Mouse (Mus musculus) stomach, postnatal 0 days (tissue): ENCODE data around the gene Tpt1. TPM values are rescaled to one million over a fixed set of nuclear protein-coding genes. Genes with fewer than 3 reads are reported as not detected.
"Not testable (repeated sequence)": the region's sequence is repeated elsewhere in the genome, so short reads cannot be mapped to it uniquely, and the experiment has no call there.

Experiments used
- ATAC-seq: fragments of 200-750 bp; cut with Nextera tagmentation; 2 replicates; pipeline ENCODE4 v1.8.0; 2017; ENCODE audit not compliant: low FRiP score, low TSS enrichment
- DNase-seq: peaks from one replicate; pipeline ENCODE4 v3.0.0-alpha.2; 2016; ENCODE audit warnings: low spot score
- H3K27ac ChIP-seq: fragments of 300-500 bp; sonication (generic); replicated peaks from 2 replicates; pipeline ENCODE4 v1.5.1; 2014; ENCODE audit warnings: mild to moderate bottlenecking, control low read depth
- H3K27me3 ChIP-seq: fragments of 300-500 bp; sonication (generic); 2 replicates; pipeline ENCODE4 v1.6.1; 2014; ENCODE audit warnings: low read length; ENCODE audit not compliant: control insufficient read depth, insufficient read depth
- H3K36me3 ChIP-seq: fragments of 300-500 bp; sonication (generic); 2 replicates; pipeline ENCODE4 v1.6.1; 2014; ENCODE audit warnings: low read length, mixed read lengths; ENCODE audit not compliant: control insufficient read depth, insufficient read depth
- H3K4me1 ChIP-seq: fragments of 300-500 bp; sonication (generic); replicated peaks from 2 replicates; pipeline ENCODE4 v1.6.1; 2014; ENCODE audit warnings: antibody characterized with exemption; ENCODE audit not compliant: control insufficient read depth, insufficient read depth
- H3K4me2 ChIP-seq: fragments of 300-500 bp; sonication (generic); replicated peaks from 2 replicates; pipeline ENCODE4 v1.6.1; 2014; ENCODE audit warnings: low read depth, mild to moderate bottlenecking, control low read depth, moderate library complexity
- H3K4me3 ChIP-seq: fragments of 300-500 bp; sonication (generic); 2 replicates; pipeline ENCODE4 v1.5.1; 2014; ENCODE audit warnings: low read depth, low read length, control low read depth
- H3K9ac ChIP-seq: fragments of 300-500 bp; sonication (generic); 2 replicates; pipeline ENCODE4 v1.6.1; 2014; ENCODE audit warnings: mild to moderate bottlenecking, low read length, control low read depth, mixed read lengths
- H3K9me3 ChIP-seq: fragments of 300-500 bp; sonication (generic); 2 replicates; pipeline ENCODE4 v1.6.1; 2016; ENCODE audit warnings: low read length; ENCODE audit not compliant: control insufficient read depth
- CTCF ChIP-seq: IDR thresholded peaks from 2 replicates; pipeline ENCODE4 v1.5.1; 2016; ENCODE audit warnings: antibody characterized with exemption, low read depth, mild to moderate bottlenecking, moderate library complexity
- EP300 ChIP-seq: optimal IDR thresholded peaks from 2 replicates; pipeline ENCODE3; 2016; ENCODE audit warnings: antibody characterized with exemption
- WGBS: fragments of 180-500 bp; shearing (Covaris S2); extraction: QIAGEN DNeasy Blood & Tissue Kit; methylation state at CpG from one replicate; pipeline ENCODE4 v1.1.7; 2014; 5-methylcytosine and 5-hydroxymethylcytosine counted together
- polyA plus RNA-seq: library from polyadenylated mRNA; unstranded; fragments of >200 nt; fragmentation: Nextera tagmentation; extraction: Ambion mirVana; gene quantifications from 2 replicates; pipeline ENCODE4 v1.2.1, GENCODE M21; 2015

Gene Tpt1
- polyA plus RNA-seq, 1 experiment from 2014 or later = 1,127 TPM

GRCm38 (mm10) chr14:75859619-75860018, 14.7 kb downstream of the Tpt1 start:
- WGBS = 80% methylated on average over 2 of the region's 2 CpGs
- Histone ChIP-seq H3K4me1 (peaks cover 3% of the 10 kb centered on the region; the same call in 1 of the 2 replicates), H3K27me3 (no peaks in the 10 kb centered on the region), H3K9ac (no peak overlapping the region), H3K4me2 (no peak overlapping the region), H3K36me3 (no peaks in the 10 kb centered on the region), H3K4me3 (no peak overlapping the region), H3K9me3 (no peaks in the 10 kb centered on the region), H3K27ac (no peak overlapping the region)
- ATAC-seq (no peak), DNase-seq (no peak)
- TF ChIP-seq EP300 (no peak), CTCF (peak; percentile 36)

GRCm38 (mm10) chr14:75862701-75863100, 17.8 kb downstream of the Tpt1 start:
- TF ChIP-seq CTCF = no peak
- no peak for TF ChIP-seq EP300
- Histone ChIP-seq H3K9ac (no peak overlapping the region), H3K9me3 (no peaks in the 10 kb centered on the region), H3K27me3 (no peaks in the 10 kb centered on the region), H3K4me3 (no peak overlapping the region), H3K4me2 (no peak overlapping the region), H3K4me1 (peaks cover 3% of the 10 kb centered on the region; the same call in 1 of the 2 replicates), H3K36me3 (no peaks in the 10 kb centered on the region), H3K27ac (peak overlapping the region; percentile 10)
- ATAC-seq (no peak), DNase-seq (no peak)
- 84% methylated on average over 6 of the region's 6 CpGs for WGBS

- Histone ChIP-seq H3K27ac (peak overlapping the region; percentile 70), H3K9ac (no peak overlapping the region), H3K36me3 (no peaks in the 10 kb centered on the region), H3K9me3 (no peaks in the 10 kb centered on the region), H3K4me2 (no peak overlapping the region), H3K4me3 (no peak overlapping the region), H3K4me1 (peaks cover 3% of the 10 kb centered on the region; the same call in 1 of the 2 replicates), H3K27me3 (no peaks in the 10 kb centered on the region)
- WGBS = 7% methylated on average over 7 of the region's 7 CpGs
- DNase-seq (peak; percentile 90), ATAC-seq (peak; percentile 94)
- TF ChIP-seq CTCF = no peak
- TF ChIP-seq EP300 = no peak
These were observed 18.9 kb downstream of the Tpt1 start for GRCm38 (mm10) chr14:75863549-75864409.

- no peak for DNase-seq
- no peak for TF ChIP-seq CTCF
- no peak for TF ChIP-seq EP300
- Histone ChIP-seq H3K4me2 (no peak overlapping the region), H3K9ac (no peak overlapping the region), H3K4me3 (no peak overlapping the region), H3K4me1 (peaks cover 3% of the 10 kb centered on the region; the same call in 1 of the 2 replicates), H3K36me3 (no peaks in the 10 kb centered on the region), H3K27me3 (no peaks in the 10 kb centered on the region), H3K9me3 (no peaks in the 10 kb centered on the region), H3K27ac (no peak overlapping the region)
- WGBS = 75% methylated on average over 9 of the region's 9 CpGs
- ATAC-seq = no peak
These were observed 21.9 kb downstream of the Tpt1 start for GRCm38 (mm10) chr14:75866706-75867333.

GRCm38 (mm10) chr14:75868028-75868427, 23.1 kb downstream of the Tpt1 start:
- not testable (repeated sequence) for DNase-seq, ATAC-seq, H3K4me2 ChIP-seq, H3K4me3 ChIP-seq, H3K27ac ChIP-seq, H3K9me3 ChIP-seq, H3K4me1 ChIP-seq, H3K27me3 ChIP-seq, H3K36me3 ChIP-seq, H3K9ac ChIP-seq
- WGBS = 68% methylated on average over 3 of the region's 3 CpGs

GRCm38 (mm10) chr14:75869769-75870363, 25.0 kb downstream of the Tpt1 start:
- ATAC-seq = no peak

More at GRCm38 (mm10) chr14:75869769-75870363, 25.0 kb downstream of the Tpt1 start:
- DNase-seq = no peak
- no peak overlapping the region for H3K4me2 ChIP-seq
- no peak overlapping the region for H3K4me3 ChIP-seq
- 68% methylated on average over 14 of the region's 14 CpGs for WGBS
- no peak overlapping the region for H3K9ac ChIP-seq
- H3K27me3 ChIP-seq = no peaks in the 10 kb centered on the region
- TF ChIP-seq CTCF (no peak), EP300 (no peak)
- no peaks in the 10 kb centered on the region for H3K36me3 ChIP-seq
- no peak overlapping the region for H3K27ac ChIP-seq
- no peaks in the 10 kb centered on the region for H3K9me3 ChIP-seq
- no peaks in the 10 kb centered on the region for H3K4me1 ChIP-seq
